Mouse (Mus musculus) liver, embryonic 12.5 days (tissue): Measurements from ENCODE around the gene Fgf9. TPM values are rescaled to one million over a fixed set of nuclear protein-coding genes. Genes with fewer than 3 reads are reported as not detected.

Source experiments
- ATAC-seq: fragments of 200-750 bp; cut with Nextera tagmentation; 2 replicates; pipeline ENCODE4 v1.8.0; 2017; ENCODE audit warnings: moderate number of reproducible peaks, mild to moderate bottlenecking, moderate library complexity
- H3K27ac ChIP-seq: fragments of 300-500 bp; sonication (generic); 2 replicates; pipeline ENCODE4 v1.5.1; 2016; ENCODE audit warnings: mild to moderate bottlenecking
- H3K27me3 ChIP-seq: fragments of 300-500 bp; sonication (generic); replicated peaks from 2 replicates; pipeline ENCODE4 v1.6.1; 2016; ENCODE audit warnings: mild to moderate bottlenecking, moderate library complexity
- H3K36me3 ChIP-seq: fragments of 300-500 bp; sonication (generic); 2 replicates; pipeline ENCODE4 v1.6.1; 2016; ENCODE audit warnings: mild to moderate bottlenecking, moderate library complexity
- H3K4me1 ChIP-seq: fragments of 300-500 bp; sonication (generic); 2 replicates; pipeline ENCODE4 v1.6.1; 2016
- H3K4me2 ChIP-seq: fragments of 300-500 bp; sonication (generic); 2 replicates; pipeline ENCODE4 v1.6.1; 2016; ENCODE audit warnings: mild to moderate bottlenecking, moderate library complexity
- H3K4me3 ChIP-seq: fragments of 300-500 bp; sonication (generic); 2 replicates; pipeline ENCODE4 v1.5.1; 2016; ENCODE audit warnings: mild to moderate bottlenecking, moderate library complexity
- H3K9ac ChIP-seq: fragments of 300-500 bp; sonication (generic); 2 replicates; pipeline ENCODE4 v1.6.1; 2016; ENCODE audit warnings: mild to moderate bottlenecking, moderate library complexity
- H3K9me3 ChIP-seq: fragments of 300-500 bp; sonication (generic); replicated peaks from 2 replicates; pipeline ENCODE4 v1.6.1; 2016; ENCODE audit warnings: mild to moderate bottlenecking, moderate library complexity
- WGBS: fragments of 180-500 bp; shearing (Covaris S2); methylation state at CpG from one replicate; pipeline ENCODE4 v1.1.7; 2016; ENCODE audit not compliant: insufficient replicate concordance; 5-methylcytosine and 5-hydroxymethylcytosine counted together
- polyA plus RNA-seq: library from polyadenylated mRNA; unstranded; fragments of >200 nt; fragmentation: Nextera tagmentation; extraction: Ambion mirVana; gene quantifications from 2 replicates; pipeline ENCODE4 v1.2.1, GENCODE M21; 2016

The Fgf9 gene
- 0.83 and 0.98 TPM in 2 replicates for polyA plus RNA-seq

DNA sequence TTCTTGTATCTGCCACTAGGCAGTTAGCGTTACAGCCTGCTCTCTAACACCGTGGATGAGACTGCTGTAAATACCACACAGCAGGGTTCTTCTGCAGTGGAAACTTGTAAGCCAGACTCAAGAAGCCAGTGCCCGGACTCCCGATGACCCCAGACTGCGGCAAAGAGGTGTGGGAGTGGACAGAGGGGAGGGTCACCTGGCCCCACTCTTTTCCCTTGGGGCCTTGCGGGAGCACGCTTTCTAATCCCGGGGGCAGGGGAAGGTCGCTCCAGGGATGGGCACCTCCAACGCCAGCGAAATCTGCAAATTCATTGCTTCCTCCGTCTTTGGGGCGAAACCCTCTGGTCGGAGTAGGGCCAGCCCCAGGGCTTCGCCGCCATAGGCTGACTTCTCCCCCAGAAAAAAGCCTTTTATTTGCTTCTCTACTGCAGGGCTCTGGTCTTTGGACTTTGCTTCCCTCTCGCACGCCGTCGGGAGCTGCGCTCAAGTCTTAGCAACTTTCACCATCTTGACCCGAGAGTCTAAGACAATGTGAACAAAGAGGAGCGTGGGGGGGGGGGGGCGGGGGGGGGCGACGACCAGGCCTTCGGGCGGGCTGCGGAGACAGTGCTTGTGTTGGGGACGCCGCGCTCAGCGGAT is at the start of gene Fgf9:
Gene Fgf9, plus strand, starts transcription at position 67 of the 639 bp plus-strand sequence.
- ATAC-seq, result no peak
- Histone ChIP-seq H3K4me2 (peak within 1 kb of the TSS; percentile 71), H3K27ac (no peak within 1 kb of the TSS), H3K27me3 (peaks cover 79% of the 10 kb centered on the region), H3K36me3 (no peaks in the 10 kb centered on the region), H3K9me3 (no peaks in the 10 kb centered on the region), H3K4me1 (peaks cover 26% of the 10 kb centered on the region), H3K4me3 (peak within 1 kb of the TSS; percentile 50), H3K9ac (peak within 1 kb of the TSS; percentile 10; the same call in 1 of the 2 replicates)
- under 1% methylated on average over 33 of the region's 33 CpGs for WGBS

DNA sequence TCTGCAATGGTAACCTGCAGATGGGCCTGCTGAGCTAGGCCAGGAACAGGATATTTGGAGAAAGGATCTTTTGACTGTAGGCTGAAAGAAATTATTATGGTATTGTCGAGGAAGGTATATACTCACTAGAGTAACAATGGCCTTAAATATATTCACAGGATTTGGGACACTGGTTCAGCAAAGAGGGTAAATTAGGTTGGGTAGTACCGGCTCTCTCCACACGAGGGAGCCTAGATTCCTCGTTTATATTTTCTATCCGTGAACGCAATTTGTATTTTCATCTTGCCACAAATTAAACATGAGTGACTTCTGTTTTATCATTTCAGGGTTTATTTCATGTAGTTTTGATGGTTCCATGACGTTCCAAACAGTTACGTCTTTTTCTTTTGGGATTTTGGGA is 35.8 kb upstream of the Fgf9 start:
- Histone ChIP-seq H3K36me3 (no peaks in the 10 kb centered on the region), H3K9ac (no peak overlapping the region), H3K27me3 (no peaks in the 10 kb centered on the region), H3K4me1 (no peaks in the 10 kb centered on the region), H3K9me3 (no peaks in the 10 kb centered on the region), H3K27ac (no peak overlapping the region), H3K4me2 (no peak overlapping the region), H3K4me3 (no peak overlapping the region)
- WGBS, result 11% methylated on average over 8 of the region's 8 CpGs
- no peak for ATAC-seq

DNA sequence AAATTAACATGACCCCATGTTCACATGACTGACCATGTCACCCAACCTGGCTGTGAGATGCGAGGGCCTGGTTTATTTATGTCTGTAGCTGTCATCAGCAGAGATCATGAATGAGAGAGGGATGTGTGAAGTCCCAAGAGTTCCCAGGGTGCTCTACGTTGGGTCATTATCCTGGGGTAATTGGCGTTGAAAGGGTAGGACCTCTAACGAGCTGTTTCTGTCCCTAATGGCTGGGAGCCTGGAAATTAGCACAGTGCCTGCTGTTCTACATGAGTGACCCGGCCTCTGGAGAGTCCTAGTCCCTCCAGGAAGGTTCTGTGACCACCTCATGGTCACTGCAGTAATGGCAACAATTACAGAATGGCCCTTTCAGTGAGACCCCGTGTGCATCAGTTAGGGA is 34.2 kb upstream of the Fgf9 start:
- no peaks in the 10 kb centered on the region for H3K9me3 ChIP-seq
- no peaks in the 10 kb centered on the region for H3K36me3 ChIP-seq
- H3K4me1 ChIP-seq, result no peaks in the 10 kb centered on the region
- WGBS, result 43% methylated on average over 6 of the region's 6 CpGs
- H3K4me3 ChIP-seq, result no peak overlapping the region
- no peak for ATAC-seq
- H3K27ac ChIP-seq, result no peak overlapping the region
- H3K27me3 ChIP-seq, result no peaks in the 10 kb centered on the region
- no peak overlapping the region for H3K4me2 ChIP-seq
- no peak overlapping the region for H3K9ac ChIP-seq

DNA sequence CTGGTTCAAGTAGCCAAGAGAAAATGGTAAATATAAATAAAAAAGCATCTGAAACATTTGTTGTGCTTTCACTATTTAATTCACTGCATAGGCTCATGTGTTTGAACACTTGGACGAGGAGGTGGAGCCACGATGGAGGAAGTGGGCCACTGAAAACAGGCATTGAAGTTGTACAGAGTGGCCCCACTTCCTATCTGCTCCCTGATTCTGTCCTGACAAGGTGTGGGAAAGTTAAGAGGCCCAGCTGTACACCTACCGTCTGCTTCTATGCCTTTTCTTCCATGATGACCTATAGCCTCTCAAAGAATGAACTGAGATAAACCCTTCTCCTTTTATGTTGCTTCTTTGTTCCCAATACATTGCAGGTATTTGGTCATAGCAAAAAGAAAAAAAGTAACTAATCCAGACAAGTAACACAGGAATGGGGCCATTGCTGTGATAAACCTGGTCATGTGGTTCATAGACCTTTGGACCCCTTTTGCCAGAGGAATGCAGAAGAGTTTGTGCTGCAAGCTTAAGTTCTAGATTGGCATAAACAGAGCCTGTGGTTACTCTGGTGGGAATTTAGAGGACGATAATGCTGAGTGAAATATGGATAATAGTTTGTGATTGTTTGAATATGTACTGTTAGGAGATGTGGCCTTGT is 23.6 kb upstream of the Fgf9 start:
- WGBS, result 45% methylated on average over 4 of the region's 4 CpGs
- ATAC-seq, result no peak
- H3K27me3 ChIP-seq, result no peaks in the 10 kb centered on the region
- H3K4me1 ChIP-seq, result no peaks in the 10 kb centered on the region
- H3K4me3 ChIP-seq, result no peak overlapping the region
- no peak overlapping the region for H3K4me2 ChIP-seq
- no peaks in the 10 kb centered on the region for H3K9me3 ChIP-seq
- no peak overlapping the region for H3K9ac ChIP-seq
- no peaks in the 10 kb centered on the region for H3K36me3 ChIP-seq
- no peak overlapping the region for H3K27ac ChIP-seq

DNA sequence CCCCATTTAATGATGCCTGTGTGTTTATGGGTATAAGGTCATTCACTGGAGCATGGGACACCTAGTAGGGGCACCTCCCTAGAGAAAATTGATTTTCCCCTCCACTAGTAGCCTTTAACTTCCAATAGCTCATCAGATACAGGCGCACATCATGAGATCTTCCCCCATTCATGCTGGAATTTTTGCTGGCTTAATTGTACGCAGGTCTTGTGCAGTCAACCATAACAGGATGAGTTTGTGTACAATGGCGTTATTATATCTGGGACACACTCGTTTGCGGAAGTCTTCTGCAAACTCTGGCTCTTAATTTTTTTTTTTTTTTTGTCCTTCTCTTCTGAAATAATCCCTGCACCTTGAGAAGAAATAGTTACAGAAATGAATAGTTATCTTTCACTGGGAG is 19.7 kb upstream of the Fgf9 start:
- no peaks in the 10 kb centered on the region for H3K27me3 ChIP-seq
- H3K9me3 ChIP-seq, result no peaks in the 10 kb centered on the region
- no peaks in the 10 kb centered on the region for H3K4me1 ChIP-seq
- no peaks in the 10 kb centered on the region for H3K36me3 ChIP-seq
- no peak overlapping the region for H3K27ac ChIP-seq
- WGBS, result 82% methylated on average over 5 of the region's 5 CpGs
- no peak for ATAC-seq
- no peak overlapping the region for H3K9ac ChIP-seq
- no peak overlapping the region for H3K4me3 ChIP-seq
- no peak overlapping the region for H3K4me2 ChIP-seq

DNA sequence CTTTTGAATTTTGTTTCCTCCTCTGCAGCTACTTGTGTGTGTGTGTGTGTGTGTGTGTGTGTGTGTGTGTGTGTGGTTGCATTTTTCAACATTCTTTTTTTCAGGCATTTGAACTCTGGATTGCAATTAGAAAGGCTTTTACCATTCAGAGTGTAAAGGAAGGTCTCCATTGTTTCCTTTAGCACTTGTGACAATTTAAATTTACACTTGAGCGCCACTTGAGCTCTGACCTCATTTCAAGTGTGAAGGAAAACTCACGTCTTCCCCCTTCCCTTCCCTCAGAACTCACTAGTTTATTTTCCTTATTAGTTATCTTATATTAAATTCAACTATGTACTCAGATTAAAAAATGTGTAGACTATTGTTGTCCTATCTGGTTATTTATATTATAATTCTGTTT is 2.8 kb upstream of the Fgf9 start:
- no peak for ATAC-seq
- Histone ChIP-seq H3K4me3 (no peak overlapping the region), H3K9ac (no peak overlapping the region), H3K27me3 (peaks cover 52% of the 10 kb centered on the region), H3K9me3 (no peaks in the 10 kb centered on the region), H3K4me2 (no peak overlapping the region), H3K4me1 (peaks cover 8% of the 10 kb centered on the region; the same call in 1 of the 2 replicates), H3K27ac (no peak overlapping the region), H3K36me3 (no peaks in the 10 kb centered on the region)
- WGBS, result 50% methylated on average over 2 of the region's 2 CpGs

DNA sequence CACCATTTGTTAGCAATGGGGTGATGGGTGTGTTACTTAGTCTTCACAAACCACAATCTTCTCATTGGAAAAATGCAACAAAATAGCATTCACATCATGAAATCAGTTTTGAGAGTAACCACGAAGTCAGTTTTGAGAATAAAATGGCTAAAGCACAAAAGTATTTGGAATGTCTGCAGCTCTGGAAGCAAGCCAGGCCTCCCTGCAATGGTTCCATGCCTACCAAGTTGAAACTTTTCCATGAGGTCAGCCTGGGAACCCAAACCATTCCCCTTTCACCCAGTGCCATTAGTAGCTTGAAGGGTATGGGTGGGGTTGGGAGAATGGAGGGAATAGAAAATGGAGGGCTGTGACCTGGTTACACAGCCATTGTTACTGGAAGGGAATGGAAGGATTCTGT is 1.7 kb upstream of the Fgf9 start:
- Histone ChIP-seq H3K4me2 (no peak overlapping the region), H3K4me3 (no peak overlapping the region), H3K9me3 (no peaks in the 10 kb centered on the region), H3K27me3 (peaks cover 63% of the 10 kb centered on the region), H3K36me3 (no peaks in the 10 kb centered on the region), H3K4me1 (peaks cover 8% of the 10 kb centered on the region), H3K9ac (no peak overlapping the region), H3K27ac (no peak overlapping the region)
- ATAC-seq, result no peak
- WGBS, result 67% methylated on average over 1 of the region's 1 CpGs

DNA sequence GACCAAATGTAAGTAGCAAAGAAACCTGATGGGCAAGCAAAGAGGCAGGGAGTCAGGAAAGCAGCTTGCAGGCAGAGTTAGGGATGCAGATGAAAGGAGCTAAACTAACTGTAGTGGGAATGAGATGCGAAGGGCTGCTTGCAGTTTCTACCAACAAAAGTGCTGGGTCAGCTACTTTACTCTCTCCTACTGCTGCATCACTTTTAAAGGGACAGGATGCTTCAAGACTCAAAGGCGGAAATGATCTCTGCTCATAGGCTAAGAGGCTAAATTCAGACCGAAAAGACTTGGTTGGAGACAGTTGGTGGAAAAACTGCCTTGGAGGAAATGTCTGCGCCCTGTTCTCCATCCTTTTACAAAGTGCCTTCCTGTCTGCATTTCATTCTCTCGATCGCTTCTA is 420 bp upstream of the Fgf9 start:
- Histone ChIP-seq H3K4me1 (peaks cover 19% of the 10 kb centered on the region), H3K36me3 (no peaks in the 10 kb centered on the region), H3K4me2 (peak overlapping the region; percentile 71; the same call in 1 of the 2 replicates), H3K9ac (no peak overlapping the region), H3K9me3 (no peaks in the 10 kb centered on the region), H3K27ac (no peak overlapping the region), H3K4me3 (peak overlapping the region; percentile 50; the same call in 1 of the 2 replicates), H3K27me3 (peaks cover 72% of the 10 kb centered on the region)
- 2% methylated on average over 6 of the region's 6 CpGs for WGBS
- ATAC-seq, result no peak

DNA sequence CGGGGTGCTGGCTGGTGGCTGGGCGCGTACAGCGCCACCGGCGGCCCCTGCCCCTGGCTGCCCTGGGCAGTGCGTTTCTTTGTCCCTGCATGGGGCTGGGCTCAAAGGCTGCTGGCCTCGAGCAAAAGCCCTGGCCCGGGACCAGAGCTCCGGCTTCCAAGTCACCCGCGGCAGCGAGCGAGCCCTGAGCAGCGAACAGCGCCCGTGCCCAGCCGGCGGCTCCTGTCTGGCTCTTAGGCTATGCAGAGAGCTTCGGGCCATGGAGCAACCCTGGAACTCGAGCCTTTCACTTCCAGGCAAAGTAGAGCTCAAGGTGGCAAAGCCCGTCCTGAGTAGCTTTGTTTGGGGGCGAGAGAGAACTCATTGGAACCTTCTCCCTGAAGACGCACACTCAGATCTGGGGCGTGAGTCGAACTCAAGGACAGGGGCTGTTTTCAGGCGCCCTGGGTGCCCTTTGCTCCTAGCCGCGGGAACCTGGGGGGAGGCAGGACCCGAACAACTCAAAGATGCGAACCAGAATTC is 834 bp downstream of the Fgf9 start:
- H3K4me3 ChIP-seq, result peak overlapping the region; percentile 50
- H3K27ac ChIP-seq, result no peak overlapping the region
- peak overlapping the region; percentile 10 for H3K9ac ChIP-seq
- H3K36me3 ChIP-seq, result no peaks in the 10 kb centered on the region
- peaks cover 84% of the 10 kb centered on the region for H3K27me3 ChIP-seq
- ATAC-seq, result no peak
- 3% methylated on average over 31 of the region's 31 CpGs for whole genome bisulfite sequencing
- H3K4me1 ChIP-seq, result peaks cover 32% of the 10 kb centered on the region
- H3K4me2 ChIP-seq, result peak overlapping the region; percentile 71
- H3K9me3 ChIP-seq, result no peaks in the 10 kb centered on the region

DNA sequence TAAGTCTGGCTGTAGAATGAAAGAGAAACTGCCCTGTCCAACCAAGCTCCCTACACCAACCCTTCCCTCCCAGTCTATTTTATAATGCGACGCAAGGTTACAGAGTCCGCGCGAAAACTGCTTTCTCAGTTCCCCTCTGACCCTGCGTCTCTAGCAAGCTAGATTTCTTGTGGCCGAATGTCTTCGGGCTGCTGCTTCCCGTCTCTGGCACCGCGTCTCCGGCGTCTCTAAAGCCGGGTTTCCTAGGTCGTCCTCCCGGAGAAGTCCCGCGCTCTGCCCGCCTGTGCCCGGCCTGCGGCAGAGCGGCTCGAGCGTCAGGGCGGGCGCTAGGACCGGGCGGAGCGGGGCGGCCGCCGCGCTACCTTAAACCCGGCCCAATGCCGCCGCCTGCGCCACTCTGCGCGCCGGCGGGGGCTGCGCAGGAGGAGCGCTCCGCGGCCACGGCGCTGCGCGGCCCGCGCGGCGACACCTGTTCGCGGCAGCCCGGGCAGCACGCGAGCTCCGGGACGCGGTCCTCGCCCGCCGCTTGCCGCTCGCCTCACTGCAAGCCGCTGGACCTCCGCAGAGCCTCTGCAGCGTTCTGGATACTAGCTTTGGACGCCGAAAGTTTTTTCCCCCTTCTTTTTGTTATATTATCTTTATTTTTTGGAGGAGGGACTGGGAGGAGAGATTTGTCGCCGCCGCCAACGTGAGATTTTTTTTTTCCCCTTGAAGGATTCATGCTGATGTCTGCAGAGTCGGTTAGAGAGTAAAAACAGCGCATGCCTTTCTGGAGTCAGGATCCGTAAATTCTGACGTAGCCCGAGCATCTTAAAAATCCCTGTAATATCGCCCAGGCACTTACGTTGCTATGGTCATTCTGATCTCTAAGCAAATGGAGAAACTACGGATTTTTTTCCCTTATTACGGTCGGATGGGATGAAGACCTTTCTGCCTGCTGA is 1.8 kb downstream of the Fgf9 start:
- under 1% methylated on average over 79 of the region's 85 CpGs for WGBS
- Histone ChIP-seq H3K4me3 (peak overlapping the region; percentile 50), H3K27me3 (peaks cover 88% of the 10 kb centered on the region), H3K27ac (no peak overlapping the region), H3K4me1 (peaks cover 37% of the 10 kb centered on the region), H3K36me3 (no peaks in the 10 kb centered on the region), H3K4me2 (peak overlapping the region; percentile 71), H3K9me3 (no peaks in the 10 kb centered on the region), H3K9ac (no peak overlapping the region; the same call in 1 of the 2 replicates)
- ATAC-seq, result peak; percentile 59

DNA sequence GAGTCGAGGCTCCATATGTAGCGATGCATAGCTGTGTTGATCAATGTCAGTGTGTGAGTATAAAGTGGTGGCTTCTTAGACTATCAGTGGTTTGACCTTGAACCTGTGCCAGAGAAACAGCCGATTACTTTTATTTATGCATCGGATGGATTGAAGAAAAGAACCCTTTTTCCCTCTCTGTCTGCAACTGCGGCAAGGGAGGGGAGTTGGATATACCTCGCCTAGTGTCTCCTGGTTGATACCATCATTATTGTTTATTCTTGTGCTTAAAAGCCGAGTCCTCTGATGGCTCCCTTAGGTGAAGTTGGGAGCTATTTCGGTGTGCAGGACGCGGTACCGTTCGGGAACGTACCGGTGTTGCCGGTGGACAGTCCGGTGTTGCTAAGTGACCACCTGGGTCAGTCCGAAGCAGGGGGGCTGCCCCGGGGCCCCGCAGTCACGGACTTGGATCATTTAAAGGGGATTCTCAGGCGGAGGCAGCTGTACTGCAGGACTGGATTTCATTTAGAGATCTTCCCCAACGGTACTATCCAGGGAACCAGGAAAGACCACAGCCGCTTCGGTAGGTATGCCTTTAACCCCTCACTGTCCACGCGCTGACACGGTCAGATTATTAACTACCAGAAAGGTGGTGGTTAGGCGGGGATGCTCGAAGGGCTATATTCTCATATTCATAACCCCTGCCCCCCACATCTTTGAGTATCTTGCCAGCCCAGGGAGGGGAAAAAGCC is 2.6 kb downstream of the Fgf9 start:
- Histone ChIP-seq H3K9ac (no peak overlapping the region), H3K4me3 (peak overlapping the region; percentile 50), H3K36me3 (no peaks in the 10 kb centered on the region), H3K27me3 (peaks cover 97% of the 10 kb centered on the region), H3K9me3 (no peaks in the 10 kb centered on the region), H3K27ac (no peak overlapping the region), H3K4me1 (peaks cover 37% of the 10 kb centered on the region), H3K4me2 (peak overlapping the region; percentile 71)
- WGBS, result 2% methylated on average over 29 of the region's 29 CpGs
- ATAC-seq, result no peak
